Mouse (Mus musculus): ENCODE data around the gene Dnajc8.

The Dnajc8 gene

GRCm38 (mm10) chr4:132535406-132536121 is at the start of gene Dnajc8:
Gene Dnajc8 (plus strand): TSS chr4:132535550.
- peak; percentile 96 for DNase-seq

DNA sequence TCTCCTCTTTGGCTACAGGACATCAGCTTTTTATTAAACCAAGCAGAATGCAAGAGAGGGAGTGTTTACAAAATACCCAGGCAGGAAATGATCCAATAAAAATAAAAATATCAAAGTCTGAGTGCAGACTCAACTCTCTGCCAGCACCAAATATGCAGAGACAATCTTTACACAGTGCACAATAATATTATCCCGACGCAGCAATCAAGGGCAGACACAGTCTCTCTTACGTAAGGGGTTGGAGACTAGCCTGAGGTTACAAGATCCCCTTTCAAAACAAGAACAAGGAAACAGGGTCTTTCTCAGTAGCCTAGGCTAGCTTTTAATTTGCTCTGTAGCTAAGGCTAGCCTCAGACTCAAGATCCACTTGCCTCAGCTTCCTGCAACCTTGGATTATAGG is 46.8 kb upstream of the Dnajc8 start:
- DNase-seq, result no peak

GRCm38 (mm10) chr4:132488976-132489375 is 46.4 kb upstream of the Dnajc8 start:
- DNase-seq, result no peak

DNA sequence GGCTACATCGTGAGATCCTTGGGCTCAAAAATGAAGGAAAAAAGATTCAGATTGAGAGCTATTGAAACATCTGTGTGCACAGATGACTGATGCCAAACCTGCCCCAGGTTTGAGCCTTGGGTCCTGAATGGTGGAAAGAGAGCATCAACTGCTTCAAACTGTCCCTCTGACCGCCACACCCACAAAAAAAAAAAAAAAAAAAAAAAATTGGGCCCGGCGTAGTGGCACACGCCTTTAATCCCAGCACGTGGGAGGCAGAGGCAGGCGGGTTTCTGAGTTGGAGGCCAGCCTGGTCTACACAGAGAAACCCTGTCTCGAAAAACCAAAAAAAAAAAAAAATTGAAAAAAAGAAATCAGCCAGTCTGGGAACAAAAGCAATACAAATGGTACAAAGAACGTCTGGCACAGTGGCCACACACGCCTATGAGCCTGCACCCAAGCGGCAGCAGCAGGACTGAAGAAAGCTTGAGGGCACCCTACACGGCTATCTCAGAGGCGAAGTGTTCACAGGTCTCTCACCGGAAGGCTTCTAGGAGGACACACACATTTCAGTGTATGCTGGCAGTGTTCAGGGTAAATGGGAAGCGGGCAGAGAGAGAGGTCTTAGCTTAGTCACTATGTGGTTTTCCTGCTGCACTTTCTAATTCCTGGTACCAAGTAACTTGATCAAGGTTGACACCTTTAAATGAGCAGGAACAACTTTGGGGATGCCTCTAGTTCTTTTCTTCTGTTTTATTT is 44.9 kb upstream of the Dnajc8 start:
- no peak for DNase-seq

DNA sequence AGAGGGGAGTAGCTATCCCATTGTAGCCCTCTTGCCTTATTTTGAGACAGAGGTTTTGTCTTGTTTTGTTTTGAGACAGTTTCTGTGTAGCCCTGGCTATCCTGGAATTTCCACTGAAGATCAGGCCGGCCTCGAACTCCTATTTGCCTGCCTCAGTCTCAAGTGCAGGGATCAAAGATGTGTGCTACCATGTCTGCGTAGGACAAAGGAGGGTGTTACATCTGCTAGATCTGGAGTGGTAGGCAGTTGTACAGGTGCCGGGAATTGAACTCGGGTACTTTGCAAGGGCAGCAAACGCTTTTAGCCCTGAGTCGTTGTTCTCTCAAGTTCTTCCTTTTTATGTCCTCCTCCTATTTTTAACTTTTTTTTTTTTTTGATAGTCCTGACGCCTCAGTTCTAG is 44.3 kb upstream of the Dnajc8 start:
- no peak for DNase-seq

- DNase-seq, result no peak
Observed at GRCm38 (mm10) chr4:132491748-132492147, 43.6 kb upstream of the Dnajc8 start.

DNA sequence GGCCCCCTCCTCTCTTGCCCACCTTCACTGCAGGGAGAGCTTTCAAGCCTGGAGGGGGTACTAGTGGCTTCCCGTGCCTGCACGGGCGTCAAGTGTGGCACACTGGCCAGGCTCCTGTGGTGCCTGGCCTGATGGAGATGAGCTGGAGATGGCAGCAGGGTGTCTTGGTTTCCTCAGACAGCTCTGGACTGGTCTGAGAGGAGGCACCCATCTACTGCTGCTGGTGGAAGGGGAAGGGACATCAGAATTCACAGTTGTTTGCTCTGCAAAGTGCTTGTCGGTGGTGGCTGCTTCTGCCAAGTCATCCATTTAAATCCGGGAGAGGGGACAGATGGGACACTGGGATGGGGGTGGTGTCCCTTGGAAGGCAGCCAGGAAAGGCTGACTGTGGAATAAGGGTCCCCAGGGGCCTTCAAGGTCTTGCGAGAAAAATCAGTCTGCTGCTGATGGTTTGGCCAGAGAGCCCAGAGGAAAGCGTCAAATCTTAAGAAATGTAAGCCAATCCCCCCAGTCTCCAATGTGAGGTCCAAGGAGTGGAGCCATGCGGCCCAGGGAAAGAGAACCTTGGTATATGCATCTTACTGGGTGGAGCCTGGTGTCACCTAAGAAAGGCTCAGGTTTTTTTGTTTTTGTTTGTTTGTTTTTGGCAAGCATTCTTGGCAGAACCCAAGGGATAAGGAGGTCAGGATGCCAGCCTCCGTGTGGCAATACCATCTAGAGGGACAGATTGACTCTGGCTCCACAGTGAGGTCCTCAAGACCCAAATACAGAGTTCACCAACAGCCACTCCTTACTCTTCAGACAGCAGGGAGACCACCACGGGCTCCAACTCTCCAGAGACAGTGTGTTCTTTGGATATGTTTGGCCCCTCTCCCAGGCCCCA is 42.9 kb upstream of the Dnajc8 start:
- peak; percentile 68 for DNase-seq

- no peak for DNase-seq
Observed at GRCm38 (mm10) chr4:132494271-132494918, 41.0 kb upstream of the Dnajc8 start.

- DNase-seq, result no peak
Observed at GRCm38 (mm10) chr4:132501639-132502038, 33.7 kb upstream of the Dnajc8 start.

- DNase-seq, result no peak
Observed at GRCm38 (mm10) chr4:132503344-132503743, 32.0 kb upstream of the Dnajc8 start.

- DNase-seq, result no peak
Observed at GRCm38 (mm10) chr4:132505034-132505738, 30.2 kb upstream of the Dnajc8 start.

GRCm38 (mm10) chr4:132505800-132506199 is 29.6 kb upstream of the Dnajc8 start:
- DNase-seq, result no peak

DNA sequence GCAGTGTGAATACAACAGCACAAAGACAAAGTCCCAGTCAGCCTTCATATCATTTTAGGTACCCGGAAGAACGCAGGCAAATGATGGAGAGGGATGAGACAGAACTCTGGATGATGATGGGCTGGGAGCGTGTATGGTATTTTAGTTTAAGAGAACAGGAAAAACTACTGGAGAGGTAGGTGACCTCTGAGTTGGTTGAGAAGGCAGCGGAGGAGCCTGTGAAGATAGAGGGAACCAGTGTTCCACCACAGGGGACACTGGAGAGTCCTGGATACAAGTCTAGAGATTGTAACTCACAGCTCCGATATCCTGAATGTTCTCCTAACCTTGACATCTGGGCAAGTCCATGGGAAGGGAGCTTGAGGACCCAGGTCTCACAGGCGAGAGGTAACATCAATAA is 29.1 kb upstream of the Dnajc8 start:
- no peak for DNase-seq

DNA sequence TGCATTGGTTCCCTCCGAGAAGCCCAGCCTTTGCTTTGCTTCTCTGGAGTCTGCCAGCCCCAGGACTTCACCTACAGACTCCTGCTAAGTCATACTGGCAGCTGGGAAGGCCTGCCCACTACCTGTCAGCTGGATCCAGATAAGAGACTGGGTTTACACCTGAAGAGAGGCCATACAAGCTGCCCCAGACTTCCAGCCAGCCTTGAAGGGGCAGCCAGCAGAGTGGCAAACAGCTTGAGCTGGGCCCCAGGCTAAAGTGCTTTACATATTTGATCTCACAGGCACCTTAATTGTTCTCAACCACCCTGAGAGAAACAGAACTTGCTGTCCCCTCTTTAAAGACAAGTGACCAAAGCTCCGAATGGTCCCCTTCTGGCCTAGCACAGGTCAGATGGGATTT is 28.1 kb upstream of the Dnajc8 start:
- no peak for DNase-seq

DNA sequence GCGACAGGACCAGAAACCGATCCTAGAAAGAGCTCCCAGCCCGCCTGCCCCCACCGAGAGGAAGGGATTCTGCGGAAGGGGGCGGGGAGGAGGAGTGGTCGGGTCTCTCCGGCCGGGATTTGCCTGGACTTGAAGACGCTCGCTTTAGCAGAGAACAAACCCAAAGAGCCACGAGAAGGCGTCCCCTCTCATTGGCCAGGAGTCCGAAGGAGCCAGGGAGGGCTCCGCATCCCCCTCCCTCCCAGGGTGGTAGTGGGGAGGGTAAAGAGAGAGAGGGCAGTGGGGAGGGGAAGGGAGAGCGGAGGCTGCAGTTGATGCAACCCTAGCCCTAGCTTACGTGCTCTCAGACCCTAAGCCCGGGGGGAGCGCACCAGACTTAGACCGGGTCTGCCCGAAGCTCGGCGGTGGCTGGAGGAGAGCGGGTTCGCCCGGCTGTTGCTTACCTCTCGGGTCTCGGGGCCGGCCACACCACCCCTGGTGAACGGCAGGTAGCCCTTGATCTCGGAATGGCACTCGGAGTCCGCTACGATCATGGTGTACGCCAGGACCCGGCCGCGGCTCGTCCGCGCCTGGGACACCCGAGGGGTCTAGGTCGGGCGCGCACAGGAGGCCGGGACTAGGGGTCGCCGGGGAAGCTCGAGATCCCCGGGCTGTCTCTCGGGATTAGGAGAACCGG is 25.6 kb upstream of the Dnajc8 start:
- DNase-seq, result peak; percentile 82

GRCm38 (mm10) chr4:132510352-132510798 is 25.0 kb upstream of the Dnajc8 start, which contains the start of gene Sesn2:
Gene Sesn2 (minus strand): TSS chr4:132510501.
- peak; percentile 98 for DNase-seq

DNA sequence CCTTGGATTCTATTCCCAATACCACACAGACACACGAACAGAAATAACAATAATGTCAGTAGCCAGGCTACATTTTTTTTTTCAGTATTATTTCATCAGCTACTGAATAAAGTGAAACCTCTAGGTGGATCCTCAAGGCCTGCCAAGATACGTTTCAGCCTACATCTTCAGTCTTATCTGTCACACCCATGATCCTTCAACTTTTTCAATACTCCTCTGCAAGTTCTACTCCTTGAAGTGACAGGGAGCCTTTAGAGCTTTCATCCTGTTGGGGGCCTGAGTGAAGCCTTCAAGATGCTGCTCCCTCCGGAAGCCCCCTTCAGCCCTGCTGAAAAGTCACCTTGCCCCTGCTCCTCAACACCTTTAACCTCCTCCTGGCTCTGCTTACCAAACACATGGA is 23.3 kb upstream of the Dnajc8 start:
- no peak for DNase-seq

DNA sequence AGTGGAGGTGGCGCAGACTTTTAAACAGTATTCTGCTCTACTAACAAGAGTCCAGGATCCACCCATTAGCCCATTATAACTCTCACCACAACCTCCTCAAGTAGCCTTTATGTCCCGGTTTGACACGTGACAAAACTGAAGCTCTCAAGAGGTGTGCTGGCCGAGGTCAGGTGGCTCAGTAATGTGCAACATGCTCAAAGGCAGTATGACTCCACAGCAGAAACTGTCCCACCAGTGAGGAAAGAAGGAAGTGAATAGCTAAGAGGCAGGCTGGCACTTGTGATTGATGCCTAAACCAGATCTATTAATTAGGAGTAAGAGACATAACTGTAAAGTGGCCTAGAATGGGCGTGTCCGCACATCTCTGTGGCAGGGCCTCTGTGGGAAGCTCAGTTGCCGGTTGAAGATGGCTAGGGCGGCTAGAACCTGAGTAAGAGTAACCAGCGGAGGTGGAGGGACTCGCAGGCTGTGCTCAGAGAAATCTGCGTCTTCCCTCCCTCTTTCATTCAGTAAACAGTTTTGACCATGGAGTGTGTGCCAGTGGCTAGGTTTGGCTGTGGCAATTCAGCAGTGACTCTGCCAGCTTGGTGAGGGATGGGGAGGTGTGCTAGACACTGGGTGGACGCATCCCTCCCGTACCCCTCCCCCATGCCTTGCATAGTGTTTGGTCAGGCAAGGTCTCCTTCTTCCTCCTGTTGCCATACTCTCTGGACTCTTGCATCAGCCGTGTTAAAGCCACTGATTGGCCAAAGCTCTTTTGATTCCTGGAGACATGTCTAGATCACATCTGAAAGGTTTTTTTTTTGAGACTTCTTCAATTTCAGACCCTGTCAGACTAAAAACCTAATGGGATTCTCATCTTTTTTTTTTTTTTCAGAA is 21.7 kb upstream of the Dnajc8 start:
- DNase-seq, result peak; percentile 30

DNA sequence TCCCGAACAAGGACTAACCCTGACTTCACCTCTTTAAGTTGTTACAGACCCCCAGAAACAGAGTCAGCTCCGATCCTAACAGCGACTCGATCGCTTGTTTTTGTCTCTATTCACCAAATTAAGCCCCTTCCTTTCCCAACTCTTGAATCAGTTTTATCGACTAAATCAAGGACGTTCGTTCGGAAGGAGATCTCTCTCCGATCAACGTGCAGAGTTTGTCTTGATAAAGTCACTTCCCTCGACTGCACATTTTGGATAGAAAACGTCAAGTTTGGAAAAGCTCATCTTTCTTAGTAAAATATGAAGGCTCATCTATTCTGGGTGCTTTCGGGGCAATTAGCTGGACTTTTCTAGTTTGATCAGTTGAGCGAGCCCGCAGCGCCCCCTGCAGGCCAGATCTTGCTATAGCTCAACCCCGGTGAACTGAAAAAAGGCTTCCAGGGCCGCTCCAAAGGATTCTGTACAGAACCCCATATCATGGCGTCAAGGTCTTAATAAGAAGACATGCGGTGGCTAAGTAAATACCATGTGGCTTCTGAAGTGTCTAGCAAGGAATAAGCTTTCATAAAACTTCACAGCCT is 20.7 kb upstream of the Dnajc8 start:
- peak; percentile 87 for DNase-seq

Data from retina, postnatal 1 day (tissue).